Mouse (Mus musculus): ENCODE data around the gene Eif5a. TPM values are rescaled to one million over a fixed set of nuclear protein-coding genes. Genes with fewer than 3 reads are reported as not detected.
A peak's percentile ranks its signal among the peaks of the same experiment; 100 is the strongest.
"Not testable (repeated sequence)": the region's sequence is repeated elsewhere in the genome, so short reads cannot be mapped to it uniquely, and the experiment has no call there.

The Eif5a gene
- polyA plus RNA-seq, 1 experiment: 533 TPM

GRCm38 (mm10) chr11:69965271-69966005, 43.7 kb upstream of the Eif5a start:
- no peak overlapping the region for H3K4me3 ChIP-seq (replicated peaks; ENCODE audit: insufficient read depth, low read depth, low read length)
- WGBS: 3% methylated on average over 49 of the region's 49 CpGs

GRCm38 (mm10) chr11:69964650-69965270, 43.0 kb upstream of the Eif5a start, which contains the start of gene Cldn7:
TSS of gene Cldn7 (plus strand) at chr11:69964779.
- 14% methylated on average over 24 of the region's 24 CpGs for WGBS
- peaks cover 5% of the 10 kb centered on the region; the same call in 1 of the 2 replicates for H3K27me3 ChIP-seq (ENCODE audit: control insufficient read depth, insufficient read depth, low read length)
- no peaks in the 10 kb centered on the region for H3K4me1 ChIP-seq (ENCODE audit: control insufficient read depth, insufficient read depth, low read length)
- no peak for DNase-seq
- no peak within 1 kb of the TSS for H3K27ac ChIP-seq (ENCODE audit: insufficient read depth, low read length)
- no peak within 1 kb of the TSS for H3K4me3 ChIP-seq (replicated peaks; ENCODE audit: insufficient read depth, low read depth, low read length)
- TF ChIP-seq CTCF (IDR thresholded peaks at IDR 0.05; ENCODE audit: borderline replicate concordance, insufficient read depth, low read depth, low read length): no peak
- TF ChIP-seq POLR2A (IDR thresholded peaks at IDR 0.05; ENCODE audit: borderline replicate concordance, insufficient read depth, low read length): no peak

More at GRCm38 (mm10) chr11:69965271-69966005, 43.7 kb upstream of the Eif5a start:
- Histone ChIP-seq H3K27me3 (ENCODE audit: control insufficient read depth, insufficient read depth, low read length) (peaks cover 5% of the 10 kb centered on the region; the same call in 1 of the 2 replicates), H3K27ac (ENCODE audit: insufficient read depth, low read length) (no peak overlapping the region), H3K4me1 (ENCODE audit: control insufficient read depth, insufficient read depth, low read length) (no peaks in the 10 kb centered on the region)
- DNase-seq: no peak
- TF ChIP-seq CTCF (IDR thresholded peaks at IDR 0.05; ENCODE audit: borderline replicate concordance, insufficient read depth, low read depth, low read length) (no peak), POLR2A (IDR thresholded peaks at IDR 0.05; ENCODE audit: borderline replicate concordance, insufficient read depth, low read length) (no peak)

- Histone ChIP-seq H3K27me3 (ENCODE audit: control insufficient read depth, insufficient read depth, low read length) (peaks cover 5% of the 10 kb centered on the region; the same call in 1 of the 2 replicates), H3K27ac (ENCODE audit: insufficient read depth, low read length) (no peak overlapping the region), H3K4me1 (ENCODE audit: control insufficient read depth, insufficient read depth, low read length) (no peaks in the 10 kb centered on the region), H3K4me3 (replicated peaks; ENCODE audit: insufficient read depth, low read depth, low read length) (no peak overlapping the region)
- DNase-seq: no peak
- TF ChIP-seq POLR2A (IDR thresholded peaks at IDR 0.05; ENCODE audit: borderline replicate concordance, insufficient read depth, low read length) (no peak), CTCF (IDR thresholded peaks at IDR 0.05; ENCODE audit: borderline replicate concordance, insufficient read depth, low read depth, low read length) (no peak)
- WGBS: 55% methylated on average over 5 of the region's 5 CpGs
Measured at GRCm38 (mm10) chr11:69961841-69962240, 40.1 kb upstream of the Eif5a start.

- WGBS: 20% methylated on average over 5 of the region's 5 CpGs
- peaks cover 3% of the 10 kb centered on the region; the same call in 1 of the 2 replicates for H3K27me3 ChIP-seq (ENCODE audit: control insufficient read depth, insufficient read depth, low read length)
Measured at GRCm38 (mm10) chr11:69960616-69961015, 38.9 kb upstream of the Eif5a start.

GRCm38 (mm10) chr11:69956218-69956617, 34.5 kb upstream of the Eif5a start:
- TF ChIP-seq CTCF (IDR thresholded peaks at IDR 0.05; ENCODE audit: borderline replicate concordance, insufficient read depth, low read depth, low read length) (no peak), POLR2A (IDR thresholded peaks at IDR 0.05; ENCODE audit: borderline replicate concordance, insufficient read depth, low read length) (no peak)
- H3K4me1 ChIP-seq (ENCODE audit: control insufficient read depth, insufficient read depth, low read length): no peaks in the 10 kb centered on the region
- H3K27ac ChIP-seq (ENCODE audit: insufficient read depth, low read length): no peak overlapping the region
- H3K27me3 ChIP-seq (ENCODE audit: control insufficient read depth, insufficient read depth, low read length): no peaks in the 10 kb centered on the region; the same call in 1 of the 2 replicates
- 88% methylated on average over 1 of the region's 1 CpGs for WGBS
- DNase-seq: no peak
- H3K4me3 ChIP-seq (replicated peaks; ENCODE audit: insufficient read depth, low read depth, low read length): no peak overlapping the region

More at GRCm38 (mm10) chr11:69960616-69961015, 38.9 kb upstream of the Eif5a start:
- TF ChIP-seq CTCF (IDR thresholded peaks at IDR 0.05; ENCODE audit: borderline replicate concordance, insufficient read depth, low read depth, low read length) (0 out of 2 replicates have a peak, but pooled peaks have one; percentile 2), POLR2A (IDR thresholded peaks at IDR 0.05; ENCODE audit: borderline replicate concordance, insufficient read depth, low read length) (no peak)
- H3K4me1 ChIP-seq (ENCODE audit: control insufficient read depth, insufficient read depth, low read length): no peaks in the 10 kb centered on the region
- no peak for DNase-seq
- H3K27ac ChIP-seq (ENCODE audit: insufficient read depth, low read length): no peak overlapping the region
- H3K4me3 ChIP-seq (replicated peaks; ENCODE audit: insufficient read depth, low read depth, low read length): no peak overlapping the region

- not testable (repeated sequence) for H3K27ac ChIP-seq (ENCODE audit: insufficient read depth, low read length); H3K27me3 ChIP-seq (ENCODE audit: control insufficient read depth, insufficient read depth, low read length); DNase-seq; H3K4me3 ChIP-seq (replicated peaks; ENCODE audit: insufficient read depth, low read depth, low read length); H3K4me1 ChIP-seq (ENCODE audit: control insufficient read depth, insufficient read depth, low read length)
- 63% methylated on average over 4 of the region's 4 CpGs for WGBS
Measured at GRCm38 (mm10) chr11:69955618-69956017, 33.9 kb upstream of the Eif5a start.

- Histone ChIP-seq H3K4me3 (replicated peaks; ENCODE audit: insufficient read depth, low read depth, low read length) (no peak overlapping the region), H3K27me3 (ENCODE audit: control insufficient read depth, insufficient read depth, low read length) (no peaks in the 10 kb centered on the region; the same call in 1 of the 2 replicates), H3K4me1 (ENCODE audit: control insufficient read depth, insufficient read depth, low read length) (no peaks in the 10 kb centered on the region), H3K27ac (ENCODE audit: insufficient read depth, low read length) (no peak overlapping the region)
- 62% methylated on average over 11 of the region's 11 CpGs for WGBS
- no peak for DNase-seq
- no peak for TF ChIP-seq CTCF (IDR thresholded peaks at IDR 0.05; ENCODE audit: borderline replicate concordance, insufficient read depth, low read depth, low read length)
- no peak for TF ChIP-seq POLR2A (IDR thresholded peaks at IDR 0.05; ENCODE audit: borderline replicate concordance, insufficient read depth, low read length)
Measured at GRCm38 (mm10) chr11:69953267-69953915, 31.6 kb upstream of the Eif5a start.

All from cerebellum, adult 2 months (tissue).